11 mouse cellular contexts compared by ENCODE assay signal in genomic region chr3:100438461-100439002, GRCm38 (mm10). TPM values are rescaled to one million over a fixed set of nuclear protein-coding genes. Genes with fewer than 3 reads are reported as not detected.
DNase-seq lines count a peak whose midpoint lies in the region; ATAC-seq lines count a peak whose summit lies in the region.
"Had no signal": no experiment of that assay in that cellular context is flagged by ENCODE, and none has a peak within 500 bp of the region (broad histone marks: within the 10 kb centered on the region; RNA-seq: fewer than 3 reads in every experiment).

No protein-coding gene starts in this region.

- no peak overlapping the region for H3K9ac ChIP-seq in lung, embryonic 16.5 days (ENCODE audit: low read length)
- peak overlapping the region; percentile 51 for H3K9ac ChIP-seq in liver, embryonic 11.5 days (ENCODE audit: low read depth, low read length)
- H3K9ac ChIP-seq: hindbrain, embryonic 15.5 days; midbrain, embryonic 12.5 days had no signal

- WGBS in lung, embryonic 16.5 days = 64% methylated on average over 4 of the region's 4 CpGs
- 39% methylated on average over 4 of the region's 4 CpGs for WGBS in liver, embryonic 11.5 days

- H3K27ac ChIP-seq in lung, embryonic 16.5 days (ENCODE audit: low read length) = no peak overlapping the region
- peak overlapping the region; percentile 92 for H3K27ac ChIP-seq in liver, embryonic 11.5 days (ENCODE audit: low read depth, low read length)
- H3K27ac ChIP-seq: hindbrain, embryonic 15.5 days; midbrain, embryonic 12.5 days had no signal

- no peaks in the 10 kb centered on the region for H3K9me3 ChIP-seq in lung, embryonic 16.5 days (ENCODE audit: control insufficient read depth, low read length)
- H3K9me3 ChIP-seq in liver, embryonic 11.5 days (ENCODE audit: control insufficient read depth, low read length) = no peaks in the 10 kb centered on the region
- H3K9me3 ChIP-seq: hindbrain, embryonic 15.5 days; midbrain, embryonic 12.5 days had no signal

- peak; percentile 23; the same call in 1 of the 2 replicates for ATAC-seq in lung, embryonic 16.5 days (ENCODE audit: low read depth)
- ATAC-seq in liver, embryonic 11.5 days (replicated peaks; ENCODE audit: low FRiP score) = peak; percentile 99

- no peaks in the 10 kb centered on the region for H3K27me3 ChIP-seq in lung, embryonic 16.5 days (ENCODE audit: control insufficient read depth, insufficient read depth, low read depth, low read length)
- no peaks in the 10 kb centered on the region for H3K27me3 ChIP-seq in liver, embryonic 11.5 days (replicated peaks; ENCODE audit: control insufficient read depth, insufficient read depth, low read length)
- H3K27me3 ChIP-seq in splenic B cell, adult 2 months (ENCODE audit: control insufficient read depth, insufficient read depth, low read length, poor library complexity, severe bottlenecking) = no peaks in the 10 kb centered on the region
- H3K27me3 ChIP-seq: hindbrain, embryonic 15.5 days; midbrain, embryonic 12.5 days had no signal

- H3K4me1 ChIP-seq in lung, embryonic 16.5 days (replicated peaks; ENCODE audit: control insufficient read depth, insufficient read depth, low read length) = no peaks in the 10 kb centered on the region
- H3K4me1 ChIP-seq in liver, embryonic 11.5 days (replicated peaks; ENCODE audit: control insufficient read depth, insufficient read depth, low read length) = peaks cover 43% of the 10 kb centered on the region
- H3K4me1 ChIP-seq: midbrain, embryonic 12.5 days had no signal

- H3K4me2 ChIP-seq in lung, embryonic 16.5 days (ENCODE audit: low read depth, low read length) = no peak overlapping the region
- H3K4me2 ChIP-seq in liver, embryonic 11.5 days = peak overlapping the region; percentile 47
- H3K4me2 ChIP-seq: hindbrain, embryonic 15.5 days; midbrain, embryonic 12.5 days had no signal

- no peaks in the 10 kb centered on the region for H3K36me3 ChIP-seq in lung, embryonic 16.5 days (ENCODE audit: control insufficient read depth, insufficient read depth, low read length)
- H3K36me3 ChIP-seq in liver, embryonic 11.5 days (ENCODE audit: control insufficient read depth, insufficient read depth, low read length) = no peaks in the 10 kb centered on the region
- no peaks in the 10 kb centered on the region for H3K36me3 ChIP-seq in splenic B cell, adult 2 months (ENCODE audit: control insufficient read depth, insufficient read depth, low read length, poor library complexity, severe bottlenecking)
- H3K36me3 ChIP-seq: hindbrain, embryonic 15.5 days; midbrain, embryonic 12.5 days had no signal

- no peak overlapping the region for H3K4me3 ChIP-seq in lung, embryonic 16.5 days (ENCODE audit: low read length)
- no peak overlapping the region for H3K4me3 ChIP-seq in liver, embryonic 11.5 days (ENCODE audit: low read depth, low read length)
- H3K4me3 ChIP-seq: hindbrain, embryonic 15.5 days; midbrain, embryonic 12.5 days had no signal

- DNase-seq in adrenal gland, adult 2 months = peak; percentile 7
- no peak for DNase-seq in adrenal gland, postnatal 36 days
- no peak for DNase-seq in lung, postnatal 25 days (ENCODE audit: low spot score)
- peak; percentile 65 for DNase-seq in liver, embryonic 11.5 days (ENCODE audit: low spot score)
- DNase-seq in splenic B cell, adult 2 months (ENCODE audit: low read depth, low spot score) = peak; percentile 8
- no peak for DNase-seq in layer of hippocampus, adult 8-10 months (ENCODE audit: low spot score in 2 of 2)
- no peak for DNase-seq in right cerebral cortex, postnatal 36 days (ENCODE audit: low spot score in 2 of 2)
- DNase-seq: cerebellum, adult 9-11 months had no signal

RNA-seq across cellular contexts. Expression of gene Tent5c, which starts 50.6 kb away (rescaled TPM):
- 1 to 10 TPM; 6.0 to 6.8 TPM for total RNA-seq in adrenal gland, adult 2 months (2021)
- polyA plus RNA-seq in adrenal gland, adult 2 months (2012; rRNA removed) = 0.55 and 0.73 TPM in 2 replicates
- total RNA-seq in adrenal gland, postnatal 36 days (2021) = 10 to 100 TPM in 1 of 2 experiments, 1 to 10 TPM in 1; 6.3 to 12.5 TPM
- 13.2 and 15.9 TPM in 2 replicates for polyA plus RNA-seq in lung, embryonic 16.5 days (2015; fragmentation: Nextera tagmentation; extraction: Ambion mirVana)
- 10.5 and 11.3 TPM in 2 replicates for polyA plus RNA-seq in liver, embryonic 11.5 days (2014; fragmentation: Nextera tagmentation; extraction: Ambion mirVana)
- total RNA-seq in layer of hippocampus, adult 8-10 months (2022) = 10 to 100 TPM in 2 of 4 experiments, 1 to 10 TPM in 2; 2.1 to 18.9 (median 9.0) TPM

Comparison
In these comparisons a context has a peak if more than half of its experiments do, and no peak if none do; other contexts are left out.
1. DNase-seq: peak in adrenal gland, adult 2 months (single experiment), liver, embryonic 11.5 days (single experiment) and splenic B cell, adult 2 months (single experiment); none in adrenal gland, postnatal 36 days (0 of 2), lung, postnatal 25 days (single experiment), layer of hippocampus, adult 8-10 months (0 of 2) and right cerebral cortex, postnatal 36 days (0 of 2).